Mouse (Mus musculus): ENCODE results near the gene Zfp536.
A peak's percentile ranks its signal among the peaks of the same experiment; 100 is the strongest.

The Zfp536 gene

DNA sequence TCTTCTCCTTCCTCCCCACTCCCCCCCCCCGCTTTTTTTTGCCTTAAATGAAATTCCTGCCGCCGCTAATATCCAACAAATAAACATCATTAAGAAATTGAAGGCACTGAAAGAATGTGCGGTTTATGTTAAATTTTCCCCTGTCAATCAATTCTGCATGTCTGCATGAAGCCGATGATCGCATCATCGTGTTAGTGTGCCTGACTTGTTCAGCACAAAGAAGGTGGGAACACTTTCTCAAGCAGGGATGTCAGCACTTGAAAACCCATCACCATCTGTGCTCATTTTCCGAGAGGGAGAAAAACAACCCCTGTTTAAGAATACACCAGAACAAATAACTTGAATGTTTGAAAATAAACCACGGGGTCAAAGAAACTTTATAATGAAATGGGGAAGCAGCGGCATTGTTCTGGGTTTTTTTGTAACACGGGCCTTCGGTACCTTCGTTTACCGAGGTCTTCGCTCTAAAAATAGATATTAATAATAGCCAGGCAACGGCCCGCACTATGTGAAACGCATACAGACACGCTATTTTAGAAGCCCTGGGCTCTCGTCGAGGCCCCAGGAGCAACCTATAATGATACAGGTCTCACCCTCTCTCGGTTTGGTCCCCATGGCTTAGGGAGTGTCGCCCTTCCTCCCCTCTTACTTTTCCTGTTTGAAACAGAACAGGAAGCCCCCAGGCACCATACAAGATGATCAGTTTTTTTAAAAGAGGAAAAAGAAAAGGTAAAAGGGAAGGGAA, 83.7 kb downstream of the Zfp536 start:
- DNase-seq (ENCODE audit: low read depth, low spot score), result peak; percentile 24

GRCm38 (mm10) chr7:37689107-37689511, 84.3 kb downstream of the Zfp536 start:
- DNase-seq (ENCODE audit: low read depth, low spot score), result no peak

DNA sequence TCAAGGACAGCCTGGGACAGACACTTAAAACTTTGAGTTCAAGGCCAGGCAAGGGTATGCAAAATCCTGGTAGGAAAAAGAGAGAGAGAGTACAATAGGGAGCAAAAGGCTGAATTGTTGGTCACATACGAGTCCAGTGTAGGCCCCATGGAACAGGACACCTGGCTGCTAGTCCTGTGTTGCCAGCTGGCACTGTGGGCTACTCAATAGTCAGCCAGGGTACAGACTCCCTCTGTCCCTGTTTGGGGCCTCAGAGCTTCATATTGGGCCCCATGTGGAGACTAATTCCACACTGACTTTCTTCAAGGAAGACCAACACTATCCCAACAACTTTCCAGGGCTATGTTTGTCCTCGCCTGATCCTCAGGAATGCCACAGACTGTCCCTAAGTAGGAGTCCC, 87.1 kb downstream of the Zfp536 start:
- no peak for DNase-seq (ENCODE audit: low read depth, low spot score)

DNA sequence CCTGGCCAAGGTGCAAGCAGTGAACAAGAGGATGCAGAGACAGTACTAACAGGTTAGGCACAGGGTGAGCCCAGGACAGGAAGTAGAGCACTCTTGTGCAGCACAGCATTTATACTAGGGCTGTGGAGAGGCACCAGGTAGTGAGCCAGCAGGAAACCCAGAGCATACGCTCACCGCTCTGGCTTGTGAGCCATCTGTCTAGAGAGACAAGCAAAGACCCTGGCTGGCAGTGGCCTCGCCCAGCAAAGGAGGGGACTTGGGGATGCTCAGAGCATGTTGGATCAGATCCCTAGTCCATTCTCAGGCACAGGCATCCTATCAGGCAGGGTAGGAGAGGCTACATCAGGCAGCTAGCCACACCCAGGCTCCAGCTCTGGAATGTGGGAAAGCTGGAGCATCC, 88.2 kb downstream of the Zfp536 start:
- no peak for DNase-seq (ENCODE audit: low read depth, low spot score)

DNA sequence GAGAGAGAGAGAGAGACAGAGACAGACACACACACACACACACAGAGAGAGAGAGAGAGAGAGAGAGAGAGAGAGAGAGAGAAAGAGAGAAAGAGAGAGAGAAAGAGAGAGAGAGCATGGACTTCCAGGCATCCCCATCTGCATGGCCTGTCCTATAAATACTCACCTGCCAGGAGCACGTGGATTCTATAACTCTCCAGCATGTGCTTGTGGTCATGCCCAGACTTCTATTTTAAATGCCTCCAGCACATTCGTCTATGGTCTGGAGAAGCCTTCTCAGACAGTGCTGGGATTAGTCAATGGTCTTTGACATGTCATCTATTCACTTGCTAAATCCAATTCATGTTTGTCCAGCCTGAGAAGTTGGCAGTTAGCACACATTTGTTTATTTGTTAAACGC, 92.1 kb downstream of the Zfp536 start:
- DNase-seq (ENCODE audit: low read depth, low spot score), result no peak

DNA sequence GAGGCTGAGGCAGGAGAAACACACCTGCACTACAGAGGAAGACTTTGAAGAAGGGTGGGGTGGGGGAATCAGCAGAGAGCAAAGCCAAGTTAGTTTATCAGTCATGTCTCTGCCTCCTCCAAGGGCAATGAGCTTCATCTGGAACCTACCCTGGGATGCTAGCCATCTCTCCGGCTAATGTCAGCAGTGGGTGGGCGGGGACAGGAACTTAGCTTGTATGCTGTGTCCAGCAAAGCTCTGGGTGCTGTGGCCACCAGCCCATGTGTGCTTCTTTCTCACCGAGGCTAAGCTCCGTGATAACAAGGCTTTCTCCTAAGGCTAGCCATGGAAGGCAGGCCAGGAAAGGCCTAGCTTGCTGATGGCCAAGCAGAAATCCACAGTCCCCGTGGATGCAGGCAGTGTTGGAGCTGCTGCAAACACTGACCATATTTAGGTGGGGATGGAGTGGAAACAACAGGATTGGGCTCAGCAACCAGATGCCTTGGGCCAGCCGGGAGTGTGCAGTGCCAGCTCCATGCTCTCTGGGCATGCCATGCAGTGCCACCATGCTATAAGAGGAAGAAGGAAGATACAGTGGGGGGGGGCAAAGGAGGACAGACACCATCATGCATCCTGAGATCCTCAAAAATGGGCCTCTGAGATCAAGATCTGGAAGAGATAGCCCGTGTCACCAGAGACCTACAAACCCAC, 109.6 kb downstream of the Zfp536 start:
- DNase-seq (ENCODE audit: low read depth, low spot score), result no peak

DNA sequence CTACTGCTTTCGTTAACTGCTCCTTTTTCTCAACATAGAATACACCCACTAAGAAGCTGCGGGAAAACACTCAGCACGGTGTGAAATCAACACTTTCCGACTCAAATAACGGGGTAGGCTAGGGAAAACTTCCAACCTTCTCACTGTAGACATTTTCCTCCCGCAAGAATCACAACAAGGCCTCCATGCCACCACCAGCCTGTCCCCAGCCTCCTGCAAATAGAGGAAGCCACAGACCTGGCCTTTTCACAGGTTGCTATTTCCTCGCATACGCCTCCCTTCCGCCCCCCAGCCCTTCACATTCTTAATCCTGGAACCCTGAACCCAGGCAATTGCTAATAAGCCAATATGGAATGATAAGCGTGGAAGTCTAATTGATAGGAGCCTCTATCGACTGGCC, 124.8 kb downstream of the Zfp536 start:
- DNase-seq (ENCODE audit: low read depth, low spot score), result no peak

DNA sequence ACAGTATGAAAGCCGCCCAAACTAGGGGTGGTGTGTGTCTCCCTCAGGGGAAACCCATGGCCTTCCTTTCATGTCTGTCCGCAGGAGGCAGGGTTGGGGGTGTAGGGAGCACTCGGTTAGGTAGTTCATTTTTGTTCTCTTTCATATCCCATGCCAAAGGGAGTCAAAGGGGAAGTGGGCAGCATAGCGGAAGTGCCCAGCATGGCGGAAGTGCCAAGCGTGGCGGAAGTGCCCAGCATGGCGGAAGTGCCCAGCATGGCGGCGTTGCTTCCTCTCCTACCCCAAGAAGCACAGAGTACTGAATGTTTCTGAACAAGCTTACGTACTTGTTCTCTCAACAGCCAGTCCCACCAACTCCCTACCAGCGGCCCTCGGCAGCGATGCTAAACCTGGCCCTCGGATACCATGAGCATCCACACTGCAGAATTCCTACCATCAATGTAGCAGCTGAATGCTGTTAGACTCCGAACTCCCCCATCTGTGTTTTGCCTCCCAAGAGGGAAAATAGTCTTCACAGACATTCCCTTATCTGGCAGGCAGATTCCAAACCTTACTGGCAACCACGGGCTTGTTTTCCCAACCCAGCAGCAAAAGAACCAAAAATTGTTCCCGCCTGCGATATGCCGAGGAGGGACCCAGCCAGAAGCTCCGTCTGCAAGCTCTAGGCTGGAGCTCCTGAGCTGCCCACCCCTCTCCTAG, 125.4 kb downstream of the Zfp536 start:
- peak; percentile 40 for DNase-seq (ENCODE audit: low read depth, low spot score)

DNA sequence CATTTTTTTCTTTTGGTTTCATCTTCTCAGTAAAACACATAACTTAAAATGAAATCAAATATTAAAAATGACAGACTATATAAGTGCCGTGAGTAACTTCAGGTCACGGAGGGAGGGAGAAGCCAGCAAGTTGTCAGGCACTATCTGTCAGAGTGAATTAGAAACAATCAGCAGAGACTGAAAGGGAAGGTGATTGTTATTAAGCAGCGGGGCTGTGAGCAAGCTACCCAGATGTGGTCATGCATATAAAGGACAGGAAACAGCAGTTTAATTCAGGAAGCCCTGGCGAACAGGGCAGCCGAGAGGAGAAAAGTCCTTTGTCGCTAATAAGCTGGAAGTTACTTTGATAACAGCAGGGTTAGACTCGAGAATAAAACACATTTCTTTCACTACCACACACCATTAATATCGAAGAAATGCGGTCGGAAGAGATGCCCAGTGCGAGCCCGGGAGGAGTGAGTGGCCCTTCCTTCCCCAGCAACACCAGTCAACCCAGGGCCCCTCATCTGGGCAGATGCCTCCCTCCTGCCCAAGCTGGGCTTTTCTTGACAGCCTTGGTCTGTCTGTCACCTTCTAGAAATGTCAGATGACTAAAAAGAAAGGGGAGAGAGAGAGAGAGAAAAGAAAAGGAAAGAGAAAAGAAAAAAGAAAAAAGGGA, 133.6 kb downstream of the Zfp536 start:
- DNase-seq (ENCODE audit: low read depth, low spot score), result no peak

DNA sequence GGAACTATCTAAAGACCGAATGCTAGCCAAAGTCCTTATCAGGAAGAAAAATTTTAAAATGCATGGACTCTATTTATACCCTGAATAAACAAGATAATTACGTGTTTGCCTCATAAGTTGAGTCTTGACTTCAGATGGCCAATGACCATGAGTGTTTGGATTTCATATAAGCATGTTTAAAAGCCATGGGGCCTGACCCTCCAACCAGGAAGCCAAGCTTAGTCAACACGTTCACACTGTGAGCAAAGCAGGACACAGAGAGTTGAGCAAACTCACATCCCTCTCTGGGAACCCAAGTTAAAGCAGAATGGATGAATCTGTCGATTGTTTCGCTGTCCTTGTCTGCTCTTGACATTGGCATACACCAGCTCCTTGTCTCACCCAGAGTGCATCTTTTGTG, 138.6 kb downstream of the Zfp536 start:
- no peak for DNase-seq (ENCODE audit: low read depth, low spot score)

GRCm38 (mm10) chr7:37630410-37630809, 143.0 kb downstream of the Zfp536 start:
- DNase-seq (ENCODE audit: low read depth, low spot score), result no peak

DNA sequence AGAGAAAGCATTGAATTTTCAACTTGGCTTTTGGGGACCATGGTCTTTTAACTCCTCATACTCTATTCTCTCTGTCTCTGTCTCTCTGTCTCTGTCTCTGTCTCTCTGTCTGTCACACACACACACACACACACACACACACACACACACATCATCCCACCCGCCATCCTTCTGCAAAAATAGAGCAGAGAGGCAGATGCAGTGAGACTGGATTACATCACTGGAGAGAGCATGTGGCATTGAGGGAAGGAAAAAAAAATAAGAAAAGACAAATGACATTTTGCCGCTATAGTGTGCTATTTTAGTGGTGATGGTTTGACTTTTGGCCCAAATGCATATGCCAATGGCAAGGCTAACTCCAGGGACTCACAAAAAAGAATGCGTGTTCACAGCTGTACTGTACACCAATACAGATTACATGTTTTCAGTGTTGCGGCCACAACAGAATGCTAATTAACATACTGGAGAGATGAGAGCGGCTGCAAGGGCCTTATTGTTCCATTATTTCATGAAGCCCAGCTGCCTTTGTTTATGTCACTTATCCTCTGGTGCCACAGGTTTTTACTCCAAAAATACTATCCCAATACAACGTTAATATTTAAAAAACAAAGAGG, 145.4 kb downstream of the Zfp536 start:
- no peak for DNase-seq (ENCODE audit: low read depth, low spot score)

DNA sequence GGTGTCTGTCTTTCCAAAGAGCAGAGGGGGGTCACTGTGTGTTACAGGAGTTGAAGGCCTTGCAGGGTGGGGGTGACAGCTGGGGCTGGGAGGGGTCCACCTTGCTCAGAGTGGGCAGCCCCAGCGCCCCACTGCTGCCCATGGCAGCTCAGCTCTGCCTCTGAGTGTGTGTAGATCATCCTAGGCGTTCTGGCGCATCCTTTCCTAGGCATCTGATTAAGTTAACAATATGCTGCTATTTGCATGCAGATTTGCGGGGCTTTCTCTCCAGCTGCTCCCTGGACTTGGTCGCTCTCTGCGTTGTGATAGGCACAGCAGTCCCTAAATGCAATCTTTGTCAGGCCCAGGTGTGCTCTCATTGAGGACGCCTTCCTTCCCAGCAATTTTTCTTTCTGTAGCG, 147.7 kb downstream of the Zfp536 start:
- no peak for DNase-seq (ENCODE audit: low read depth, low spot score)

DNA sequence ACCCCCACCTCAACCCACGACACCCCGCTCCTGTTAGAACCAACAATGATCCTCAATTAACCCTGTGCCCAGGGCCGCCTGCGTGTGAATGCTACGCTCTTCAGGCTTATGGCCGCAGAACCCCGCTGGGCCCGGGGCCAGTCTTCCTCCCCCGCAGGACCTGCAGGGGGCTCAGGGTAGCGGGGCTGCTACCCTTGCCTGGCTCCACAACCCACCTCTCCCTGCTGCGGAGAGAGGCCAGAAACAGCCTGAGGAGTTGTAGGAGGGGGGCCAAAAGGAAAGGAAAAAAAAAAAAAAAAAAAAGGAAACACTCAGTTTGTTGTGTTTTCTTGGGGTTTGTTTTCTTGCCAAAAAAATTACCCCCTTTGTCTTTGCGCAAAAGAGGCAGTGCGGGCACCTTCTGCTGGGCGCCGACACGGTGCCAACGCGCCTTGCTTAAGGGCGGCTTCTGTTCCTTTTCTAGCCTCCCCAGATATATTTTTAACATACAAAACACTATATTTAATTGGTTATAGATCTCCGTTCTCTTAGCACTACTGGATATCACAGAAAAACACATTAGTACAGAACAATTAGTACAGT, 148.6 kb downstream of the Zfp536 start:
- no peak for DNase-seq (ENCODE audit: low read depth, low spot score)

DNA sequence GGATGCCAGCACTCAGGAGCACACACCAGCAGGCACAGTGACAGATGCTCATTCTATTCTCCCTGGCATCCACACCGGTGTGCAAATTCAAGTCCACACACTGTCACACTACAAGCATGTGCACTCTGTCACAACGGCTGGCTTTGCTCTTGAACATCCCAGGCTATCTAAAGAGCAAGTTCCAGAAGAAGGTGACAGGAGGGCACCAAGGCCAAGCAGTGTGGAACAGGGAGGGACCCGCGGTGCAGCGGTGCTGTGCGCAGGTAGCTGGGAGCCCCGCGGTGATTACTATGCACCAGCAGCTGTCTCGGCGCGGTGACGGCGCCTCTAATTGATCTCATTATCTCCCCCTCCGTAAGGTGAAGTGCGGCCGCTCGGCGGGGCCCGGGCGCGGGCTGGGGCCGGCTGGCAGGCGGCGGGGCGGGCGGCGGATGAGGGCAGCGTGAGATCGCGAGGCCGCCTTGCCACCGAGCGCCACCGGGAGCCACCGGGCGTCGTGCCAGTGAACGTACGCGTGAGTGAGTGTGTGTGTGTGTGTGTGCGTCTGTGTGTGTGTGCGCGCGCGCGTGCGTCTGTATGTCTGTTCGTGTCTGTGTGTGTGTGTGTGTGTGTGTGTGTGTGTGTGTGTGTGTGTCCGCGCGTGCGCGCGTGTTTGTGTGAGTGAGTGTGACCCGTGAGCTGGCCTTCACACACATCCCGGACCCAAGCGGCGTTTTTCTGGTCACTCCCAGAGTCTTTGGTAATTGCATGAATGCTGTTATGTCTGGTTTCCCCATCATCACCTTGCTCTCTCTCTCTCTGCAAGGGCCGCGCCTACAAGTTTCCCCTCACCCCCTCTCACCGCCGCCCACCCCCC, 149.3 kb downstream of the Zfp536 start:
- DNase-seq (ENCODE audit: low read depth, low spot score), result no peak

GRCm38 (mm10) chr7:37619254-37619653, 154.2 kb downstream of the Zfp536 start:
- DNase-seq (ENCODE audit: low read depth, low spot score), result no peak

DNA sequence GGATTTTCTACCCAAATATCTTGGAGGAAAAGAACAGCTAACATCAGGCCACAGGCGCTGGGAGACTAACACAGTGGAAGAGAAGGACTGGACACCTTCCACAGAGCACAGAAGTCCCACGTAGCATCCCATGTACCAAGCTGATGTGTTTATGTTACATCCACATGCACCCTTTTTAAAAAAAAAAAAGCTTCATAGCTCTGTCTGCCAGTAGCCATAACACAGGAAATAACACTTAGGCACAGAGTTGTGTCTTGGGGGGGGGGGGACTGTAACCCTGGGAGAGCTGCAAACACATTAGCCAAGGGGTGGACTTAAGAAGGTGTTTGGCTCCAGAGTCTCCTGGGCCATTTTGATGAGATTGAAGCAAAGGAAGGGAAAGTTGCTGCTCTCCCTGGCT, 155.6 kb downstream of the Zfp536 start:
- no peak for DNase-seq (ENCODE audit: low read depth, low spot score)

DNA sequence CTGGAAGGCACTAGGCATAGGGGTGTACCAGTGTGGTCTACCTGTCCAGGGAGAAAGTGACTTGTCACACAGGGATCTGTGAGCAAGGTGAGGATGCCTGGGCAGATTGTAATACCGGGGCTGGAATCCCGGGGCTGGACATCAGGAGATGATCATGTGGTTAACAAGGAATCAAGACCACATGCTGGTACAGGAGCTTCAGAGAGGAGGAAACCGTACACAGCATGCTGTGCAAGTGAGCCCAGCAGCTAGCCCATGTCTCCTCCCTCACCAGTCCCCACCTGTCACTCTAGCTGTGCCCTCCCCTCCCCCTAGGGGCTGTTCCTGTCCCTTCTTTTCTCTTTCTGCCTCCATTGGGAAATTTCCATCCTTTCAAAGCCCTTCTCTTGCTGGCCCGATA, 157.5 kb downstream of the Zfp536 start:
- DNase-seq (ENCODE audit: low read depth, low spot score), result no peak

- no peak for DNase-seq (ENCODE audit: low read depth, low spot score)
Observed at GRCm38 (mm10) chr7:37614381-37614780, 159.1 kb downstream of the Zfp536 start.

DNA sequence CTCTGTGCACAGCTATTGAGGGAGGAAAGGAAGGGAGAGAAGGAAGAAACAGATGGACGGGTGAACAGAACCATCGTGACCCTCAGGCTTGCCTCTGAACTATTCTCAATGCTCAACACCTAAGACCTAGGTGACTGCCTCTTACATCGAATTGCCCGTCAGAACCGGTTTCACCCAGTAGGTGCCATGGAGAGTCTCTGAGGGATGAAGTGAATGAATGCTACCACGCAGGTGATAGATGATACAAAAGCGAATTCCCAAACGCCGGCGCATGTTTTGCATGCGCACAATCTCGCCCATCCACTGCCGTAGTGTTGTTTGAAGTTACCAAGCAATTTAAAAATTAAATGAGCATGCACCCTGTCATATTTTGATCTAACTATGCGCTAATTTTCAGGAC, 164.9 kb downstream of the Zfp536 start:
- no peak for DNase-seq (ENCODE audit: low read depth, low spot score)

GRCm38 (mm10) chr7:37607906-37608305, 165.5 kb downstream of the Zfp536 start:
- no peak for DNase-seq (ENCODE audit: low read depth, low spot score)

Measured in brain, embryonic 18.5 days (tissue).